Mouse (Mus musculus) kidney, adult 2 months (tissue): ENCODE measurements around the gene Ifi205.

ENCODE experiments used
- CTCF ChIP-seq: fragments of 200-500 bp; conservative IDR thresholded peaks from 2 replicates; pipeline ENCODE4 v1.5.1; 2011; ENCODE audit warnings: low read depth, mild to moderate bottlenecking, control low read depth, low read length, moderate library complexity, mixed read lengths; ENCODE audit not compliant: insufficient read depth, insufficient read length
- POLR2A ChIP-seq: fragments of 200-500 bp; IDR thresholded peaks from one replicate; pipeline ENCODE4 v1.6.1; 2011; ENCODE audit warnings: low read depth, low read length, control low read depth

- TF ChIP-seq POLR2A (no peak), CTCF (no peak)
Measured at GRCm38 (mm10) chr1:174050532-174050931, 18.9 kb upstream of the Ifi205 start.
